In the genomic region with DNA sequence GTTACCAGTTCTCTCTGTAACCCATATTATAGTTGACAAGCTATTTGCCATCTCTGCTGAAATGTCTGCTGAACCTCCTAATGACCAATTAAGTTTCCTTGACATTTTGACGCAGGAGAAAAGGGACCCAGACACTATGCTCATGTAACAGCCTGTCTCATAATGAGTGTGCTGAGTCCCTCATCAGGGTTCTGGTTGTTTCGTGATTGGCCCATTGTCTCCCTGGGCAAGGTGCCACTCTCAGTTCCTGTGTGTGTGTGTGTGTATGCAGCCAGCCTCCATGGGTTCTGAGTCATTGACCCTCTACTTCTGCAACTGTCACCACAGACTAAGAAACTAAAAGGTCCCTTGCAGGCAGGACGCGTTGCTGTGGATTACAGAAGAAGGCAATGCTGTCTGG, we compare ENCODE assay signal across 8 mouse cellular contexts.
DNase-seq lines count a peak whose midpoint lies in the region; TF ChIP-seq lines count a peak whose summit lies in the region.

No protein-coding gene starts in this region.

- H3K36me3 ChIP-seq in thymus, adult 2 months (ENCODE audit: control insufficient read depth, insufficient read depth, low read length): no peaks in the 10 kb centered on the region

- DNase-seq in adrenal gland, adult 2 months: peak; percentile 76
- no peak for DNase-seq in adrenal gland, postnatal 10 days
- DNase-seq in lung, adult 18-20 months: peak; percentile 32 to 42
- DNase-seq in lung, postnatal 14 days: no peak
- peak; percentile 62 to 69 for DNase-seq in cerebellum, postnatal 10 days
- peak; percentile 84 for DNase-seq in retina, postnatal 1 day
- no peak for DNase-seq in urinary bladder, adult 2 months (ENCODE audit: low spot score)
- no peak for DNase-seq in thymus, adult 2 months

- TF ChIP-seq POLR2A in thymus, adult 2 months (IDR thresholded peaks at IDR 0.05; ENCODE audit: control insufficient read depth, extremely low read depth, insufficient read depth, low read length, poor library complexity): no peak

- WGBS in thymus, adult 2 months: 46% methylated on average over 4 of the region's 4 CpGs

- no peak overlapping the region for H3K27ac ChIP-seq in thymus, adult 2 months (ENCODE audit: control insufficient read depth, insufficient read depth, low read length)

- no peak for TF ChIP-seq CTCF in thymus, adult 2 months (IDR thresholded peaks at IDR 0.05; ENCODE audit: borderline replicate concordance, control insufficient read depth, extremely low read depth, insufficient read depth, low read length, poor library complexity)

- no peak overlapping the region for H3K4me3 ChIP-seq in thymus, adult 2 months (ENCODE audit: control insufficient read depth, insufficient read depth, low read length)

- no peaks in the 10 kb centered on the region for H3K27me3 ChIP-seq in thymus, adult 2 months (ENCODE audit: control insufficient read depth, insufficient read depth, low read length)

- H3K4me1 ChIP-seq in thymus, adult 2 months (replicated peaks; ENCODE audit: control insufficient read depth, insufficient read depth, low read length): no peaks in the 10 kb centered on the region

Comparison
In these comparisons a context has a peak if more than half of its experiments do, and no peak if none do; other contexts are left out.
1. DNase-seq: peak in adrenal gland, adult 2 months (single experiment), lung, adult 18-20 months (2 of 2), cerebellum, postnatal 10 days (2 of 2) and retina, postnatal 1 day (single experiment); none in adrenal gland, postnatal 10 days (single experiment), lung, postnatal 14 days (single experiment), urinary bladder, adult 2 months (single experiment) and thymus, adult 2 months (single experiment).